Mouse (Mus musculus) induced T-regulatory cell, adult 2 months (primary cell): ENCODE measurements around the gene Grip2.

Experiments
- DNase-seq: peaks from one replicate; pipeline ENCODE4 v3.0.0-alpha.2; 2012; ENCODE audit warnings: low read depth

Grip2 gene

GRCm38 (mm10) chr6:91827016-91827570, at the start of gene Grip2:
TSS of gene Grip2 (minus strand) at chr6:91827250.
- DNase-seq: no peak

DNA sequence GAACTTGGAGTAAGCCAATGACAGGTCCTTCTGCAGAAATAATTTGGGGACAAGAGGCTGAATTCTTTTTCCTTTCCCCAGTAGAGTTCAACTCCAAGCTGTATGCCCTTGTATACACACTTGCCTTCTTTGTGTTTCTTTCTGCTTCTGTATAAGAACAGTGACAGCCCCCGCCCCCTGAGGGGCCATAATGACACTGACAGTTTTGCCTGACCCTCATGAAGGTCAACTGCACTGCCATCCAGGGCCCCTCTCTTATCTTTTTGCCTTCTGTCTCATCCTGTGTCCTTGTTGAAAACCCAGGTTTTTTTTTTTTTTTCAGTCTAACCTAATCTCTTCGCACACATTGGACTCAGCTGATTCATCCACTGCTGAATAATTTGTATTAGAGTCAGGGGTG, 45.7 kb upstream of the Grip2 start:
- DNase-seq: no peak

GRCm38 (mm10) chr6:91868091-91868490, 41.0 kb upstream of the Grip2 start:
- DNase-seq: no peak

DNA sequence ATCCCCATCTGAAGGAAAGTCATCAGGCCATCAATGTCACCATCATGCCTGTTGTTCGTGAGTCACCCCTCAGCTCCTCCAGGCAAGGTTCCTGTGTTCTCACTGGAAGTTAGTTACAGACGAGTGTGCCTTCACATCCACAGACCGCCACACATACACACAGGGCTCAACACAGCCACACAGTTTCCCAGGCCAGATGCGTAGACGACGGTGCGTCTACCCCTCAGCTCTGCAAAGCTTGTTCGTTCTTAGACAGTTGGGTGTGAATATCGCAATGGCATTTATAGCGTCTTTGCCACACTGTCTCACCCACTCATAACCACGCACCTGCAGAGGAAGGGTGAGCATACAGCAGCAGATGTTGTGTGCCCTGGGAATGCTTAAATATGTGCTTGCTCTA, 38.6 kb upstream of the Grip2 start:
- DNase-seq: peak; percentile 11

GRCm38 (mm10) chr6:91864595-91864994, 37.5 kb upstream of the Grip2 start:
- peak; percentile 23 for DNase-seq

GRCm38 (mm10) chr6:91862848-91863247, 35.8 kb upstream of the Grip2 start:
- no peak for DNase-seq

- DNase-seq: no peak
Measured at GRCm38 (mm10) chr6:91858339-91858738, 31.3 kb upstream of the Grip2 start.

- peak; percentile 36 for DNase-seq
Measured at GRCm38 (mm10) chr6:91852550-91852949, 25.5 kb upstream of the Grip2 start.

DNA sequence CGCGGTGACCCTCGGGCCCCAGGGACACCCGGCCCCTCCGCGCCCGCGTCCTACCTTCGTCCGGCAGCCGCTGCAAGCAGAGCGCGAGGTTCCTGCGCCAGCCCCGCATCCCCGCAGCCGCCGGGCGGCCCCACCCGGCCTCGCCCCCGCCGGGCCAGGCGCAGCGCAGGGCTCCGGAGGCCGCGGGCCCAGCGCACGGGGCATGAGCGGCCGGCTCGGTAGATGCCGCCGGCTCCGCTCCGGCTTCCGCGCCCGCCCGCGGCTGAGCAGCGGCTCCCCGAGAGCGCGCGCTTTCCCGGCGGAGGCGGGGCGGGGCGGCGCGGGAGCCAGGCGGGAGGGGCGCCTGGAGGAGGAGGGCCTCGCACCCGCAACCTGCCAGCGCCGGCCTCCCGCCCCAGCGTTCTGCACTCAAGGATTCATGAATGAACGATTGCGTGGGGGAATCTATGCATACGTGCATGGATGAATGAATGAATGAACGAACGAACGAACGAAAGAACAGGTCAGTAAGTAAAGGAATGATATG, 16.6 kb upstream of the Grip2 start:
- DNase-seq: no peak

DNA sequence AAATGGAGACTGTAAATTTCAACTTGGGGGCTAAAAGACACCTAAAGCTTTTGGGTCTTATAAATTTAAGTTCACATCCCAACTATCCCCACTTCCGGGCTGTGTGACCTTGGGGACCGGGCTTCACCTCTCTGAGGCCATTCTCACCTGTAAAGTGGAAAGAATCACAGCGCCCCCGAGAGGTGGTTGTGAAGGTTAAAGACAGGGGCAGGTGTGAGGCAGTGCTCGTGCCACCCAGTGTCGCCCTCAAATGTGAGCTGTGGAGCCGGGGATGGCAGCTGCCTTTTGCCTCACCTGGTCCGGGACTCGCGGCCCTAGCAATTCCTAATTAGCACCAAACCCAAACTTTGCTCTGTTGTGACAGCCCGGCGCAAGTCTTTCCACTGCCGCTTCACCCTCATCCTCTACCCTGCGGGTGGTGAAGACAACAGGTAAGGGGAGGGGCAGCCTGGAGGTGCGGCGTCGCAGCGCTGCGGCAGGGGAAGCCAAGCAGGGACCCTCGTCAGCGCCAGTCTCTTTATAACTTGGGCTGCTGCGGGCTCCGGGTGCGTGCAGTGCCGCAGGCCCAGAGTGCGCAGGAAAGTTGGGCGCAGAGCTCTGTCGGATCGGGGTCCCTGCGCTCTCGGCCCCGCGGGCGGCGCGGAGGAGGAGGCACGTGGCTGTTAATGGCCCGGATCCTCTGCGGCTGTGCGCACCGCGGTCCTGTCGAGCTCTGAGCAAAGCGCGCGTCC, 16.0 kb upstream of the Grip2 start:
- no peak for DNase-seq

DNA sequence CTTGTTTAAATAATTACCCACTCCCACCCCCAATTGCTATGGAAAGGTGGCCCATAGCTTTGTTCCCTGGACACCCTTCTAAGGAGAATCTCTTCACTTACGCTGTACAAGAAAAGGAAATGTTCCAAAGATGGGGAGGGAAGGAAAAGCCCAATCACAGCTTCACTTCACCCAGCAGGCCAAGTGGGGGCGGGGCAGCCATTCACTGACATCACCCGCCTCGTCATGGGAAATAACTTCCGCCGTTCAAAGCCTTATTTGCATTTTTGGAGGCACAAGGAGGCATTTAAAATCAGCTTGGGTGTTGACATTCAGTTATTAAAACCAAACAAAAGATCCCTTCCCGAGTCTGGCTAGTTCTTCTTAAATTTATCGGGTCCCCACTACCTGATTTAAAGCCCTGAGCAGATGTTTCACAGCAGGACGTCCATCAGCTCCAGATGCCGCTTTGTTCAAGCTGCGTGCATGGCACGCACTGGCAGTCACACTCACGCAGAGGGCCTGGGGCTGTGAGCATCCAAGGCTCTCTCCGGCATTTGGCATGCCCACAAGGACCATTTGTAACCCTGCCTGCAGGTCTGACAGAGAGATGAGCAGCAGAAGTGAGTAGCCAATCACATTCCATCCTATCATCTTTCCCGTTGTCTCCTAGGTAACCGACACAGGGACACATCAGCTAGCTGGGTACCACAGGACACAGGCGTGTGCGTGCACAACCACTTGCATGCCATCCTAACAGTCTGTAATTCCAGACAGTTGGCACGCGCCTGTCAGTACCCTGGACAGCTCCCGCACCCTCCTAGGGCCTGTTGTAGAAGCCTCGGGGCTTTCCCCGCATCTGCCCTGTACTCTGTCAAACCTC, 12.2 kb upstream of the Grip2 start:
- DNase-seq: peak; percentile 47

- no peak for DNase-seq
Measured at GRCm38 (mm10) chr6:91832863-91833440, 5.9 kb upstream of the Grip2 start.

DNA sequence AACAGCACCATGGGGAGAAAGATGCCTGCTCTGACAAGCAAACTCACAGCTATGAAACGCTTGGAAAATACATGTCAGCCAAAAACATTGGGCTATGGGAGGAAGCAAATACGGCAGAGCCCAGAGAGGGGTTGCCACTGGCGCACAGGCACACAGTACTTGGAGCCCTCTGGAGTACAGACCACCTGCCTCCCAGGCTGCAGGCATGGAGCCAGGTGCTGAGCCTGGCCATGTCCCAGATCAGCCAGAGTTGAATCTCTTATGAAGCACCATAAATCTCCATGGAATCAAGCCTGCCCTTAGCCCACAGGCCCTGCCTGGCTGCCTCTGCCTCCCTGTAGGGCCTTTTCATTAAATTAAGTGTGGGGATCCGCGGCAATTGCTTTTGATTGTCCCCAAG, 876 bp upstream of the Grip2 start:
- DNase-seq: no peak

- DNase-seq: no peak
Measured at GRCm38 (mm10) chr6:91818271-91818670, 8.8 kb downstream of the Grip2 start.

DNA sequence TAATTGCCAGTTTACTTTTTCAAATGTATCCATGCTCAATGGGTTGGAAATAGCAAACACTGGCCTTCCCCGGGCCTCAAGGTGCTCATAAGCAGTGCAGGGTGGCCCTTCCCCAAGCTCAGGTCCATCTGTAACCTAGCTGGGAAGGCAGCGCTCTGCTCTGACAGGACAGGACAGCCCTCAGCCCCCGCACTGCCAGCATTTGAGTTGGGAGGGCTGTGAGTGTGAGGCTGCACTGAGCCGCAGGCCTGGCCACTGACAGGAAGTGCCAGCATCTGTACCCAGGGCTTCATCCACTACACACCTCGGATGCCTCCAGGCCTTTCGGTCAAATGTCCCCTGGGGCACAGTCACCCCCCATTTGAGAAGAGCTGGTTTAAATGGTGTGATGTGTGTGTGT, 11.1 kb downstream of the Grip2 start:
- DNase-seq: no peak

DNA sequence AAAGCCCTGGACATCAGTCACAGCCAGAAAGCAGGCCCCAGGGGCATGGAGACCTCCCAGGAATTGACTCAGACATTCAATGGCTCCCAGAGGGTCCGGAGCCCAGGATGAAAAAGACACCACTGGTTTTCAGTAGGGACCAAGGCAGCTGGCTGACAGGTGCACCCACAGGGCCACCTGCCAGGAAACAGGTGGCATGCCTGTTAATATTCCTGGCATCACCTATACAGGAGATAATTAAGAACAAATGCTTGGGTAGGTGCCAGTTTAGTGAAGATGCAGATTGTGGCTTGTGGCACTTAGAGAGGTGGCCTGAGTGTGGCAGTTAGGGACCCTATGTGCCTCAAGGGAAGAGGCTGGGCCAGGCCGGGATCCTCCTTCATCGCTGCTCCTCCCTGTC, 13.4 kb downstream of the Grip2 start:
- DNase-seq: no peak

DNA sequence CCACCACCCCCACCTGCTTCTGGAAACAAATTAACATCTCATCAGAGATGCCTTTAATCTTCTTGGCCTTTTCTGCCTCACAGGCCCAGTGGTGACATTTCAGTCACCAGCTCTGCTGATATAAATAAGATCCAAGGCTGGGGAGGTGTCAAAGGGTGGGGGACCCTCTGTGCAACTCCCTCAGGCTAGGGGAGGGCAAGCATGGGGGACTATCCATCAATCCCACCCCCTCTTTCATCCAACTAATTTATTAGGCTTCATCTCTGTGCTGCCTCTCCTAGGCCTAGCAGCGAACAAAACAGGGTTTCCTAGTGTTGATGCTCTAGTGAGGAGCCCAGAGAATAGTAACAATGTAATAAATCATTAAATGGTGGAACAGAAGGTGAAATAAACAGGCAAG, 17.0 kb downstream of the Grip2 start:
- no peak for DNase-seq

DNA sequence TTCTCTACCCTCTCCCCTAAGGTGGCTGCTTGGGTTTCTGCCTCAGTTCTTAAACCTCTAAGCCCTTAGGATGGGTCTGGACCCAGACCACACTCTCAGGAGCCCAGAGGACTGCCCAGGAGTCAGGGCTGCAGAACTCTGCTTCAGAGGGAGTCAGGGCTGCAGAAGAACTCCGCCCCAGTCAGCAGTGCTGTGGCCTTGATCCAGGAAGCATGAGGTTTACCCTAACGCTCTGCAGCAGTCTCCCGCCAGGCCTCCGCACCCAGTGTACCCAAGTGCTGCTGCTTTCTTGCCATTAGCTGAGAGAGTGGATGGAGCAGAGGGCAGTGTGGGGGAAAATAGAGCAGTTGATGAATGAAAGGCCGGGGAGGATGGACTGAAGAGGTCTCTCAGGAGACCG, 19.0 kb downstream of the Grip2 start:
- no peak for DNase-seq

DNA sequence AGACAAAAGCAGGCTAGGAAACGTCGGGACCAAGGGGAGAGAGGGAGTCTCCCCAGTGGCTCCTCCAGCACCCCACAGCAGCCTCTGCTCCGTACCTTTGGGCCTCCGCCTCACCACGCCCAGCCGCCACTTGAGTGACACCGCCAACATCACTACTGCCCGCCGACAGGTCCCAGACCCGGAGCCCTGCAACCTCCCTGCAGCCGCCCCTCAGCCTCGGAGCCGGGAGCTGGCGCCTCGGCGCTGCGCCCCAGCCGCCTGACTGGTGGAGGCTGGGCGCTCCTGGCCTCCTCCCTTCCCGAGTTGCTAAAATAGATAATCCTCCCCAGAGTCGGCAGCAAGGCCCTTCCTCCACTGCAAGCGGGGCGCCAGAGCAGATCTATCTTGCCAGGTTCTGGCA, 19.9 kb downstream of the Grip2 start:
- no peak for DNase-seq

DNA sequence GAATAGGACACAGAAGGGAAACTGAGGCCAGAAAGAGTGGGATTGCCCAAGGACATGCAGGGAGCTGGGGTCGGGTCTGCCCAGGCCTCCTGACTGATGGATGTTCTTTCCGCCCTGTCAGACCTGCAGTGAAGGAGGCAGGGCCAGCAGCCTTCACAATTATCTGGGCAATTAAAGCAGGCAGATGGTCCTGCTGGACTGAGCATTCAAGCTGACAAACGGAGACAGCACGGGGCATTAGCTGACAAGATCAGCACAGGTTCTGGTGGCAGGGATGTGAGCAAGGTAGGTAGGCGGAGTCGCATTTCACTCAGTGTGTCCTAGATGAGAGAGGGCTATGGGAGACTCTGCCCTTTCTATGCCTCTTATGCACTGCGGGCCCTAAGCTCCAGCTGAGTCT, 22.9 kb downstream of the Grip2 start:
- no peak for DNase-seq

DNA sequence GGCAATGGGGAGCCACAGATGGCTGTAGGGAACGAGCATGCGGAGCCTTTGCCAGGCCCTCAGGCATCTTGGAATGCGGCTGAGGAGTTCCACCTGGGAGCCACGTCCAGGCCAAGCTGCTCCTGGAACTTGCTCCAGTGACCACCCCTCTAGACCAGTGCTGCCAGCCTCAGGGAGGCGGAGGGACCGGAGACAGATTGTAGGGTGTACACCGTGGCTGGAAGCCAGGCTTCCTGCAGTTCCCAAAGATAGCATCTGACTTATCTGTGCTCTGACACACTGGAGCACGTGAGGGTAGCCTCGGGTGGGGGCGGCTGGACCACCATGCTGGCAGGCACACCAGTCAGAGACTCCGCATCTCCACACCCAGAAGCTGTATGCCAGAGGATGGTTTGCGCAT, 28.6 kb downstream of the Grip2 start:
- no peak for DNase-seq

DNA sequence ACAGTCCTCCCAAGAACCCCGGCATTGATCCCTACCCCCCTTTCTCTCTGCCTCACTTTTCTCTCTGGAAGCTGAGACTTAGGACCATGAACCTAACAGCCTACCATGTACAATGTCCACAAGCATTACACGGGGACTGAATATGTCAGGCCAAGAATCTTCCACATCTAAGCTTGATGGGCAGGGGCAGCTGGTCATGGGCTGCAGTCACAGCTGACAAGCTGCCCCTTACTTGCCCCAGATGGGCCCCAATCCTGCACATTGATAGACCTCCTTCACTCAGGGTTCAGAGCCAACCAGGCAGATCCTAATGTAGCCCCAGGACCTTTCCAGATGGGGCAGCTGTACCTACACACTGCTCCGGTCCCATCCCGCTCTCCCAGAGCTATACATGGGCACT, 30.3 kb downstream of the Grip2 start:
- no peak for DNase-seq

GRCm38 (mm10) chr6:91796064-91796463, 31.0 kb downstream of the Grip2 start:
- no peak for DNase-seq
